Mouse (Mus musculus) brown adipose tissue, adult 24 weeks (tissue): Measurements from ENCODE around the gene Plekha6. TPM values are rescaled to one million over a fixed set of nuclear protein-coding genes. Genes with fewer than 3 reads are reported as not detected.

Source experiments
- H3K27ac ChIP-seq: fragments of 200-500 bp; replicated peaks from 2 replicates; pipeline ENCODE4 v1.5.1; 2012; ENCODE audit warnings: low read depth, mild to moderate bottlenecking, low read length
- H3K4me1 ChIP-seq: fragments of 200-500 bp; 2 replicates; pipeline ENCODE4 v1.6.1; 2012; ENCODE audit warnings: low read length, mixed read lengths; ENCODE audit not compliant: control insufficient read depth, insufficient read depth, insufficient read length
- H3K4me3 ChIP-seq: fragments of 200-500 bp; 2 replicates; pipeline ENCODE4 v1.5.1; 2012; ENCODE audit warnings: low read depth, mild to moderate bottlenecking, low read length, moderate library complexity; ENCODE audit not compliant: insufficient read depth
- polyA plus RNA-seq: library from polyadenylated mRNA; stranded (reverse); fragments of >200 nt; gene quantifications from 2 replicates; pipeline ENCODE4 v1.2.4, GENCODE M21; 2012; ENCODE audit not compliant: missing spikeins, insufficient read depth, insufficient read length

Gene Plekha6
- polyA plus RNA-seq, 1 experiment: 4.2 TPM

GRCm38 (mm10) chr1:133226928-133227327 lies 62.9 kb downstream of the Plekha6 start:
- H3K4me1 ChIP-seq: peaks cover 10% of the 10 kb centered on the region
- no peak overlapping the region for H3K4me3 ChIP-seq
- H3K27ac ChIP-seq: no peak overlapping the region

- Histone ChIP-seq H3K27ac (no peak overlapping the region), H3K4me3 (no peak overlapping the region), H3K4me1 (peaks cover 10% of the 10 kb centered on the region)
Observed at GRCm38 (mm10) chr1:133227378-133227777, 63.4 kb downstream of the Plekha6 start.

GRCm38 (mm10) chr1:133228809-133229487 lies 64.9 kb downstream of the Plekha6 start:
- Histone ChIP-seq H3K27ac (no peak overlapping the region), H3K4me1 (peaks cover 10% of the 10 kb centered on the region), H3K4me3 (no peak overlapping the region)

GRCm38 (mm10) chr1:133231523-133232193 lies 67.6 kb downstream of the Plekha6 start:
- H3K4me1 ChIP-seq: peaks cover 11% of the 10 kb centered on the region
- no peak overlapping the region for H3K4me3 ChIP-seq
- H3K27ac ChIP-seq: no peak overlapping the region

- Histone ChIP-seq H3K4me1 (peaks cover 16% of the 10 kb centered on the region), H3K27ac (no peak overlapping the region)
Observed at GRCm38 (mm10) chr1:133235909-133236308, 71.9 kb downstream of the Plekha6 start.

GRCm38 (mm10) chr1:133236693-133237440 lies 72.9 kb downstream of the Plekha6 start:
- Histone ChIP-seq H3K4me1 (peaks cover 16% of the 10 kb centered on the region), H3K27ac (no peak overlapping the region), H3K4me3 (no peak overlapping the region)

More at GRCm38 (mm10) chr1:133235909-133236308, 71.9 kb downstream of the Plekha6 start:
- H3K4me3 ChIP-seq: no peak overlapping the region

- H3K27ac ChIP-seq: no peak overlapping the region
- no peak overlapping the region for H3K4me3 ChIP-seq
- peaks cover 16% of the 10 kb centered on the region for H3K4me1 ChIP-seq
Observed at GRCm38 (mm10) chr1:133237670-133238069, 73.7 kb downstream of the Plekha6 start.

GRCm38 (mm10) chr1:133239121-133239812 lies 75.3 kb downstream of the Plekha6 start:
- no peak overlapping the region for H3K4me3 ChIP-seq
- peaks cover 16% of the 10 kb centered on the region for H3K4me1 ChIP-seq
- H3K27ac ChIP-seq: no peak overlapping the region

GRCm38 (mm10) chr1:133239813-133240160 lies 75.8 kb downstream of the Plekha6 start:
- H3K4me1 ChIP-seq: peaks cover 16% of the 10 kb centered on the region
- H3K27ac ChIP-seq: no peak overlapping the region
- H3K4me3 ChIP-seq: no peak overlapping the region

GRCm38 (mm10) chr1:133240881-133241280 lies 76.9 kb downstream of the Plekha6 start:
- Histone ChIP-seq H3K4me1 (peaks cover 18% of the 10 kb centered on the region), H3K27ac (no peak overlapping the region)

GRCm38 (mm10) chr1:133244668-133245067 lies 80.7 kb downstream of the Plekha6 start:
- Histone ChIP-seq H3K4me3 (no peak overlapping the region), H3K27ac (no peak overlapping the region), H3K4me1 (peaks cover 10% of the 10 kb centered on the region; the same call in 1 of the 2 replicates)

More at GRCm38 (mm10) chr1:133240881-133241280, 76.9 kb downstream of the Plekha6 start:
- no peak overlapping the region for H3K4me3 ChIP-seq

GRCm38 (mm10) chr1:133245690-133246619 lies 81.9 kb downstream of the Plekha6 start:
- no peak overlapping the region for H3K27ac ChIP-seq
- peaks cover 10% of the 10 kb centered on the region; the same call in 1 of the 2 replicates for H3K4me1 ChIP-seq
- H3K4me3 ChIP-seq: no peak overlapping the region

GRCm38 (mm10) chr1:133247189-133247588 lies 83.2 kb downstream of the Plekha6 start:
- Histone ChIP-seq H3K4me1 (peaks cover 15% of the 10 kb centered on the region), H3K27ac (no peak overlapping the region), H3K4me3 (no peak overlapping the region)

GRCm38 (mm10) chr1:133250761-133251160 lies 86.8 kb downstream of the Plekha6 start:
- Histone ChIP-seq H3K27ac (no peak overlapping the region), H3K4me1 (peaks cover 15% of the 10 kb centered on the region), H3K4me3 (no peak overlapping the region)
